Mouse (Mus musculus) E14TG2a.4 (cell line): ENCODE measurements around the gene Amtn.
A peak's percentile ranks its signal among the peaks of the same experiment; 100 is the strongest.
"Not testable (repeated sequence)": the region's sequence is repeated elsewhere in the genome, so short reads cannot be mapped to it uniquely, and the experiment has no call there.

Experiments
- H3K27me3 ChIP-seq: 2 replicates; pipeline ENCODE4 v1.6.1; 2014; ENCODE audit warnings: low read length, control low read depth; ENCODE audit not compliant: insufficient read depth
- H3K36me3 ChIP-seq: 2 replicates; pipeline ENCODE4 v1.6.1; 2014; ENCODE audit warnings: low read length, control low read depth; ENCODE audit not compliant: insufficient read depth
- H3K4me1 ChIP-seq: replicated peaks from 2 replicates; pipeline ENCODE4 v1.6.1; 2014; ENCODE audit warnings: low read depth, low read length, control low read depth
- H3K4me3 ChIP-seq: replicated peaks from 2 replicates; pipeline ENCODE4 v1.5.1; 2014; ENCODE audit warnings: mild to moderate bottlenecking, low read length
- H3K9me3 ChIP-seq: 2 replicates; pipeline ENCODE4 v1.6.1; 2014; ENCODE audit warnings: low read length, control low read depth
- CTCF ChIP-seq: conservative IDR thresholded peaks from 2 replicates; pipeline ENCODE4 v1.5.1; 2014; ENCODE audit warnings: low read length
- NANOG ChIP-seq: IDR thresholded peaks from 2 replicates; pipeline ENCODE4 v1.6.1; 2014; ENCODE audit warnings: borderline replicate concordance, low read length, mixed read lengths
- POU5F1 ChIP-seq: IDR thresholded peaks from 2 replicates; pipeline ENCODE4 v1.6.1; 2014; ENCODE audit warnings: low read length, borderline replicate concordance

The Amtn gene

DNA sequence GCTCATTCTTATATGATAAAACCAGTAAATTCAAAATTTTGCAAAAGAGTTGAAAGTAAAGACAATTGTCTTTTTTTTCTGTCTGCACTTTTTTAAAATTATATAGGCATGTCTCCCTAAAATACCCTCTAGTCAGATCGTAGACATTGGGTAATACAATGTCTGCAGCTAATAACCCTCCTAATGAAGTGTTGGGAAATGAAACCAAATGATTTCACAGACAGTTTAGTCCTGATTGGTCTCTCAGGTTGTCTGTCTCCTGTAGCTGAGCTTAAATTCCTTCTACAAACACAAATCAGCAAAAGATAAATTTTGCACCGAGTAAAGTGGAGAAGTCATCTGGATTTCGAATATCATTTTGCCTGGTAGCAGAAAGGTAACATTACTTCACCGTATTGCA lies at the start of gene Amtn:
Gene Amtn, plus strand, starts transcription at position 301 of the 400 bp plus-strand sequence.
- H3K4me3 ChIP-seq = no peak within 1 kb of the TSS
- H3K36me3 ChIP-seq = no peaks in the 10 kb centered on the region

DNA sequence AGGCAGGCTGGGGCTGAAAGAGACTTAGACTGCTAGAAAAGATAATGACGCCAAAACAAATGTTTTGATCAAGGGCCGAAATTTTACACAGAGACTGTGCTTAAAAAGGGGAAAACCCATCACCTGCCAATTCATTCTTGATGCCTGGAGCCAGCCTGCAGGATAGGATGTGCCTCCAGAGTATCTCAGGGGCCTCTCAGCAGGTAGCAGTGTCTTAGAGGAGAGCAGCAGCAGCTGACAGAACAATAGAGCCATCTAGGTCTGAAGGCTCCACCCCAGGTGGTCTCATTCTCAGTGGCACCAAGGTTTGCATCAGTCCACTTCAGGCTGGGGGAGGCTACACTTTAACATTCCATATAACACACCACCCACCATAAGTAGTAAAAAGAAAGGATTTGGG lies 27.4 kb upstream of the Amtn start:
- Histone ChIP-seq H3K4me1 (peaks cover 12% of the 10 kb centered on the region), H3K9me3 (peaks cover 16% of the 10 kb centered on the region)
- H3K36me3 ChIP-seq, H3K27me3 ChIP-seq, H3K4me3 ChIP-seq: not testable (repeated sequence)
- TF ChIP-seq NANOG = peak; percentile 76

More for the DNA sequence above, at the start of gene Amtn:
- no peaks in the 10 kb centered on the region for H3K27me3 ChIP-seq
- H3K4me1 ChIP-seq = no peaks in the 10 kb centered on the region
- H3K9me3 ChIP-seq = no peaks in the 10 kb centered on the region
- TF ChIP-seq CTCF (no peak), NANOG (no peak), POU5F1 (no peak)

- Histone ChIP-seq H3K27me3 (no peaks in the 10 kb centered on the region), H3K36me3 (no peaks in the 10 kb centered on the region), H3K4me3 (no peak overlapping the region), H3K4me1 (no peaks in the 10 kb centered on the region), H3K9me3 (peaks cover 7% of the 10 kb centered on the region; the same call in 1 of the 2 replicates)
- TF ChIP-seq NANOG (no peak), POU5F1 (no peak), CTCF (peak; percentile 92)
These were observed 11.1 kb upstream of the Amtn start for GRCm38 (mm10) chr5:88364768-88365167.

GRCm38 (mm10) chr5:88366886-88367285 lies 9.0 kb upstream of the Amtn start:
- Histone ChIP-seq H3K4me3 (no peak overlapping the region), H3K36me3 (no peaks in the 10 kb centered on the region), H3K9me3 (no peaks in the 10 kb centered on the region), H3K27me3 (no peaks in the 10 kb centered on the region), H3K4me1 (no peaks in the 10 kb centered on the region)
- no peak for TF ChIP-seq CTCF
- no peak for TF ChIP-seq POU5F1
- no peak for TF ChIP-seq NANOG

- Histone ChIP-seq H3K36me3 (no peaks in the 10 kb centered on the region), H3K4me1 (no peaks in the 10 kb centered on the region), H3K4me3 (no peak overlapping the region), H3K27me3 (no peaks in the 10 kb centered on the region), H3K9me3 (no peaks in the 10 kb centered on the region)
- TF ChIP-seq NANOG = no peak
- TF ChIP-seq CTCF = no peak
- TF ChIP-seq POU5F1 = no peak
These were observed 5.2 kb upstream of the Amtn start for GRCm38 (mm10) chr5:88370578-88371232.

- TF ChIP-seq CTCF (no peak), POU5F1 (no peak)
- no peak overlapping the region for H3K4me3 ChIP-seq
- H3K36me3 ChIP-seq = no peaks in the 10 kb centered on the region
These were observed 3.3 kb upstream of the Amtn start for GRCm38 (mm10) chr5:88372563-88372962.

DNA sequence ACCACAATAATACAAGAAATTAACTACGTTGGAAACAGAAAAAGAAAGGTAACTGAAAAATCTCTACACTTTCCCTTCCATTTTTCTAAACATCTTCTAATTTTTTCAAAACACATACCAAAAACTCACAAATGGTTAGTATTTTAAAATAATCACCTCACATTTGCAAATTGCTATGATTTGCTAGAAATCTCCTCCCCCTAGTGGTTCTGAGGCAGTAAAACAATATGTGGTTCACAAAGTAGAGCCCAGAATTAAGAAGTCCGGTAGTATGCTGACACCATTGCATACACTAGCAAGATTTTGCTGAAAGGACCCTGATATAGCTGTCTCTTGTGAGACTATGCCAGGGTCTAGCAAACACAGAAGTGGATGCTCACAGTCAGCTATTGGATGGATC lies 16.1 kb downstream of the Amtn start:
- H3K9me3 ChIP-seq, H3K4me1 ChIP-seq, H3K4me3 ChIP-seq, H3K27me3 ChIP-seq, H3K36me3 ChIP-seq: not testable (repeated sequence)
- TF ChIP-seq CTCF = peak; percentile 53

More at GRCm38 (mm10) chr5:88372563-88372962, 3.3 kb upstream of the Amtn start:
- Histone ChIP-seq H3K4me1 (no peaks in the 10 kb centered on the region), H3K9me3 (no peaks in the 10 kb centered on the region), H3K27me3 (no peaks in the 10 kb centered on the region)

DNA sequence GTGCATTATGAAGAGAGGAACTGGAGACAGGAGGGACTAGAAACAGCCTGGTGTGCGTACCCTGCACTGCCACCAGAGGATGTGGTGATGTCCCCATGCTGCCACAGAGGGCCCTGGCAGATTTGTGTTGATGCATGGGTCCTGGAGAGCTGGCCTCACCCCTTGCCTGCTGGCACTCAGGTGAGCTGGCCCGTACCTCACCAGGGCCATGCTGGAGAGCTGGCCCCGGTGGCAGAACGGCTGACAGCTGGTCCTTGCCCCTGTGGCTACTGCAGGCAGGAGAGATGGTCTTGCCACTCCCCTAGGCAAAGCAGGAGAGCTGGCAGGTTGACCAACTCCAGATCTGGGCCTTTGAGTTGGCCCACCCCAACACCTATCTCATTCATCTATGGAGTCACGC lies 22.7 kb downstream of the Amtn start:
- Histone ChIP-seq H3K4me1 (peaks cover 17% of the 10 kb centered on the region), H3K27me3 (no peaks in the 10 kb centered on the region), H3K9me3 (no peaks in the 10 kb centered on the region), H3K4me3 (no peak overlapping the region), H3K36me3 (no peaks in the 10 kb centered on the region)
- TF ChIP-seq POU5F1 (no peak), CTCF (no peak), NANOG (no peak)

DNA sequence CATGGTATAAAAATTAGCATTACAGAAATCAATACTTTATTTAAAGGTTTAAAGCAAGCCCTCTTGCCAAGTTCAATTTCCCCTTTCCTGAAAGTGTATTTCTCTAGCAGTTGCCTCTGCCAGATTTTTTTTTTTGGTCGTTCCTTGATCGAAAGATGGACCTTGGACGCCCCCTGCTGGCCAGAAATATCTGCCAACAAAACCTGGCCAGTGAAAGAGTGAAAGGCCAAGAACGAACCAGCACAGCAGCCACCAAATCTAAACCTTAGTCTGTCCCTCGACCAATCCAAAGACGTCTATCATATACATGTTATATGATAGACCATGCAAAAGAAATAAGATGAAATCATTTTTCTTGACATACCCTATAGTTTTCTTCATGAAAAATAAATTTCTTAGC lies 23.9 kb downstream of the Amtn start:
- H3K9me3 ChIP-seq = no peaks in the 10 kb centered on the region
- H3K27me3 ChIP-seq = no peaks in the 10 kb centered on the region
- no peak overlapping the region for H3K4me3 ChIP-seq
- H3K4me1 ChIP-seq = peaks cover 15% of the 10 kb centered on the region
- H3K36me3 ChIP-seq = no peaks in the 10 kb centered on the region
- TF ChIP-seq NANOG (no peak), CTCF (peak; percentile 57)
